Mouse (Mus musculus) testis, postnatal 10 days (tissue): ENCODE measurements at regions not wholly inside any gene's neighbourhood (a gene's known extent, or its start where the extent isn't known, plus 50 kb on each side); places are given as distances from the start of the nearest gene placed in this dataset.
A peak's percentile ranks its signal among the peaks of the same experiment; 100 is the strongest.

Experiments
- DNase-seq: peaks from one replicate; pipeline ENCODE4 v3.0.0; 2021; ENCODE audit warnings: low spot score

DNA sequence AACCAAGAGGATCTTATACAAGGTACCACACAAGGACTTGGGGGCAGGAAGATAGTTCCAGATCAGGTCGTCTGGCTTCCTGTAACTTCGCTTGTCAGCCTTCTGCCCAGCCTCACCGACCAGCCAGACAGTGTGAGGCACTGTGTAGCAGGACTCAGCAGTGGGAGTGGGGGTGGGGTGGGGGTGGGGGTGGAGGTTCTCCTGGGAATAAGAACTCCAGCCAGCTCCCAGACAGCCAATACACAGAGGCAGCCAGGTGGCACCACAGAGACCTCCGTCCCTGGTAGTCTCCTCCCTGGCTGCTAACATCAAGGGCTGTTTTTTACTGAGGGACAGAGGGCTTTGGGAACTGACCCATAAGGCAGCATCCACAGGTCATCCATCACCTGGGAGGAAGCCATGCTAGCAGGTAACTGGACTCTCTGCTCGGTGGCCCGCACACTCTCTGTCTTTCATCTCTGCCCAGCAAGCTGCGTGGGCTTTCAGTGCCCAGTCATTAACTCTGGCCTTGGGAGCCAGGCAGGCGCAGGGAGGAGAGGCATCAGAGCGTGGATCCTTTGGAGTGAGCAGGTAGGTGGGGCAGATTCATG lies 60.3 kb upstream of the Wnt4 start:
- no peak for DNase-seq

DNA sequence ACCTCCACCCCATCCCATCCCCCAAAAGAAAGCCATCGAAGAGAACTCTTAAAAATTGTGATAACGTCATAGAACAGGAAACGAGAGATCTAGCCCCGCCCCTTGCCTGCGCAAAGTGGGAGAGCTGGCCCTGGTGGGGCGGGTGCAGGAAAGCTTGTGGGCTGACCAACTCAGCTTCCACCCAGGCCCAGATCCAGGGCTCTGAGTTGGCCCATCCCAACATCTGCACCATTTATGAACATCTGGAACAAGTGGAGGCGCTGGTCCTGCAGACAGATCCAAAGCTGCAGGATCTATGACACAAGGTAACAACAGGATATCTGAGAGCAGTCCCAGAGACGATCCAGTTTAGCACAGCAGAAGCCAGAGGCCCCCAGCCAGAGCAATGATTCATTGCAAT lies 62.7 kb upstream of the Wnt4 start:
- no peak for DNase-seq

DNA sequence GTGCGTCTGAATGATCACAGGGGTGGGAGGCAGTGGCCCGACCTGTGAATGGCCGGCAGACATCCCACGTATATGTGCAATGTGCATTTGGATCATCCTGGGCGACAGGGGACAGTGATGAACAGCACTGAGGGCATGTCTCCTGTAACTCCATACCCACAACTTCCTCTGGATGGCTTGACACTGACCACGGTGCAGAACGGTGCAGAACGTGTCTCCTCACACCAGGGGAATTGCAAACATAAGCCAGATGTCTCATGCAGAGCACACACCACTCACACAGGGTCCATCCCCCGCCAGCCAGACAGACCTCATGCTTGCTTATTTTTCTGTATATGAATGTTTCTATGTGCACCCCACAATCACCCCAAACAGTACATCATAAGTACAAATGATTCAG lies 64.4 kb upstream of the Wnt4 start:
- no peak for DNase-seq

DNA sequence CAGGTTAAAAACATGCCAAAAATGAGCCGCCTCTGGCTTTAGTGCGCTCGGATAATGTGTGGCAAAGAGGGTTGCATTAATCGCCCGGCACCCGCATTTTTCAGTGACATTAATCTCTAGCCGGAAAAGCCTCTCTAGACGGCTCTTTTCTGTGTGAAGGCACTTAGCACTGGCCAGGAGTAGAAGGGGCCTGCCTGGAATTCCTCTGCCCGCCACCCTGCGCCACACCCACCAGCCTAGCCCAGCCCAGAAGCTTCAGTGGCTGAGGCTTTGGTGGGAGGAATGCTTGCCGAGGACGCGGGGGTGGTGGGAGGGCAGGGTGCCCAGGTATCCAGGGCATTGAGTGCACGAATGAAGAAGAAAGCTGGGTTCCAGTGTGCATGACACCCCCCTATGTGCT lies 65.2 kb upstream of the Wnt4 start:
- no peak for DNase-seq

DNA sequence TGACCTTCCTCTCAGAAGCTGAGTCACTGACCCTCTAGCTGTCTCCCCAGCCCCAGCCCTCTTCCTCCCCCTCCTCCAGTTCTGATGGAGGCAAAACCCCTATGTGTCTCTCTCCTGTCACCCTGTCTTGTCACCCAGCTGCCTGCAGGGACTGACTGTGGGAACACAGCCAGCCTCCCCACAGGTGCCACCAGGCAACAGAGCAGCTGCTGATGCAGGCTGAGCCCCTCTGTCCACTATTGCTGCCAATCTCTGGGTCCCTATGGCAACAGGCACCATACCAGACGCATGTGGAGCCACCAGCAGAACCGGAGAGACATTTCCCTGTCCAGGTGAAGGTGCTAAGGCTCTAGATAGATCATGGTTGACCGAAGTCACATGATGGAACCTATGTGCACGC lies 66.0 kb upstream of the Wnt4 start:
- no peak for DNase-seq

DNA sequence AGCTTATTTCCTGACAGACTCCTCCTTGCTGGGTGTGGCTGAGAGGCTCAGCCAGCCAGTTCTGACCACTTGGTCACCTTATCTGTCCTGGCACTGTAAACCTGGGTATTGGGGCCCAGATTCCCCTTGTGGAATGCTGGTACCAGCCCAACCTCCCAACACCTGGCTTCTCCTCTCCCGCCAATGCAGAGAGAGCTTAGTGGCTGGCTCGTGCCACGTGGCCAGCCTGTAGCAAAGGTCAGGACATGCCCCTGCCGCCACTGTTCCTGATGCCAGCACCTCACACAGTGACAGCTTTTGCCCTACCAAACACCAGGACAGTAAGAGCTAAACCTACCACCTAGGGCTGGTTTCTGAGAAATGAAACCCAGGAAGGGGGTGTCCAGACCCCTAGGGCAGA lies 66.8 kb upstream of the Wnt4 start:
- no peak for DNase-seq

DNA sequence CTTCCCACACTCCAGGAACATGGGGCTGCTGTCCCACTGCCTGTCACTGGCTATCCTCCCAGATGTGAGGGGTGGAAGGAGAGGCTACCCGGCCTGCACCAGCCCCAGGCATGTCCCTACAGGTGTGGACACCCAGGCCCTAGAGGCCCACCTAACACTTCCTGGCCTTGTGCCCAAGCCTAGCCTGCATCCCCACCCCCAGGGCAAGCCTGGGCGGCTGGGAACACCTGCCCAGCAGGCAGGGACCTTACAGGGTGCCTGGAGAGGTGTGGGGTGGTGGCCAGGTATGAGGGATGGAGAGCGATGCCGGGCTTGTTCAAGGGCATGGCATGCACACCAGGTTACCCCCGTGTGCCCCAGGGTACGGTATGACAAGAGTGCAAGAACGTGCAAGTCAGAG lies 76.3 kb upstream of the Wnt4 start:
- no peak for DNase-seq

DNA sequence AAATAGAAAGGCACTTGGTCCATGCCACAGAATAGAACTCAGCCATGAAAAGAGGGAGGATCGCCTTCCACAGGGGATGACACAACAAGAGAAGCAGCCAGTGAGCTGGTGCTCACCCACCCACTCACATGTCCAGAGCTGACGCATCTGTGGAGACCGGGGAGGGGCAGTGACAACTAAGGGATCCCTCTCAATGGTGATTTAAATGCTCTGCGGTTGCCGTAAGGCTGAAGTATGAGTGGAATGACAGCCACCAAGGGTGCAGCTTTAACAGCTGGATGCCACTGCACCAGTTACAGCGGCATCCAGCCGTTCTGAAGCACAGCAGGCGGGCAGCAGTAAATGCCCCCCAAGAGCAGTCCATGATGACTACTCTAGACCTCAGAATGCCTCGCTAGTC lies 76.9 kb upstream of the Wnt4 start:
- DNase-seq, result no peak

DNA sequence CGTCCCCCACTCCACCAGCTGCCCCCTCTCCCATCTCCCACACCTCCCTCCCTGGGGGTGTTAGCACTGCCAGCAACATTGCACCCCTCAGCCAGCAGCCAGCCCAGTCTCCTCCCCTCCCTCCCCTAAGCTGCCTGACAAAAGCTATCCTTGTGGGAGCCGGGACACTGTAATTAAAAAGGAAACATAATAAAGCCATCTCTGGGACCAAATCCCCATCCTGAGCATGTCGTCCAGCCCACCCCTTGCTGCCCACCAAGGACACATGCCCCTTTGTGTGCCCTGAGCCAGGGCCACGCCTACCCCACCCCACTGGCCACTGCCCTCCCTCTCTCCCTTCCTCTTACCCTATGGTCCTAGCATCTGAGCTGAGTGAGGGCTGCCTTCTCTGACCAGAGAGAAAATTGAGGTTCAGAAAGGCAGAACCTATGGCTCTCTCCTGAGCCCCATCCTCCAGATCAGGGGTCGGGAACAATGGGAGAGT lies 80.8 kb upstream of the Wnt4 start:
- no peak for DNase-seq

DNA sequence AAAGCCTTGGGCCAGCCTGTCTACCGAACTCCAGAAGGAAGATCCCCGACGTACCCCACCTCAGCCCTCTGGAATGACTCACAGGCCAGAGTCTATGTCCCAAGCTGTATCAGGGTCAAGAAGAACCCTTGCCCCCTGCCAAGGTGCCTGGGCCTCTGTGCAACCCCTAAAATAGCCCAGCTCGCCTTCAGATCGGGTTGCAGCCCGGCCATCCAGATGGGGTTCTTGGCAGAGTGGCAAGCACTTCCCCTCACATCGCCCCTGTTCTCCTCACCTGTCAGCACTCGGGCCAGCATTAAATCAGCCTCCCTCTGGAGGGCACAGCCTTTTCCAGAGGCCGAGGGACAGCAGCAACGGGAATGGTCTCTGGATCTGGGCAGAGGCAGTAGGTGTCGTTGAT lies 83.2 kb upstream of the Wnt4 start:
- DNase-seq, result no peak

DNA sequence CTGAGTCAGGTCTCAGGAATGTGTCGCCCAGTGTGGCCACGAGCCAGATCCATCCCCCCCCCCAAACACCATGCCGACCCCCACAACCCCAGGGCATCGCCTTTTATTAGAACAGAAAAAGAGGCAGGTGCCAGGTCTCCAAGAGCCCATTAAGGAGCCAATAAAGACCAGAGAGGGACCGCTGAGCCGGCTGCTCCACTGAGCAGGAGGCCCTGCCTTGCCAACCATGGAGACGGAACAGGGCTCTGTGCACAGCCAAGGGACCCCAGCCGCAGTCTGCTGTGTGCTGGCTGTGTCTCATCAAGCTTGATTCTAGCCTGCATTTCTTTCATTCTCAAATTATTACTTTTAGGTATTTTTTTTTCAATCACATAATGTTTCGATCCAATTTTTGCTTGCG lies 86.7 kb upstream of the Wnt4 start:
- no peak for DNase-seq

DNA sequence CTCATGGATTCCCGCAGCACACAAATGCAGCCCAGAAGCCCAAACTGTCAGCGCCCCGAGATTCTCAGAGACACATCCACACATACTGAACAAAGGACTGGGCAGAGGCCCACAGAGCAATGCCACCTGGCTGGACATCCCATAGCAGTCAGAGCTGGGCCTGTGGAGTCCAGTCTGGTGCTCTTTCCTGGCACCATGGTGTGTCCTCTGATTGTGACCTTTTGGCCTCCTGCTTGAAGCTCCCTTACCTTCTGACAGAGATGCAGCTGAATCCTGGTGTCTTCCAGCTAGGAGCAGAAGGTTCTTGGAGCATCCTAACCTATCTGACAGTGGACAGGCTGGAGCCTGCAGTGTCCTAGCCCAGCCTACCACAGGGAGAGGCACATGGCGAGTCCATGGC lies 87.5 kb upstream of the Wnt4 start:
- no peak for DNase-seq

DNA sequence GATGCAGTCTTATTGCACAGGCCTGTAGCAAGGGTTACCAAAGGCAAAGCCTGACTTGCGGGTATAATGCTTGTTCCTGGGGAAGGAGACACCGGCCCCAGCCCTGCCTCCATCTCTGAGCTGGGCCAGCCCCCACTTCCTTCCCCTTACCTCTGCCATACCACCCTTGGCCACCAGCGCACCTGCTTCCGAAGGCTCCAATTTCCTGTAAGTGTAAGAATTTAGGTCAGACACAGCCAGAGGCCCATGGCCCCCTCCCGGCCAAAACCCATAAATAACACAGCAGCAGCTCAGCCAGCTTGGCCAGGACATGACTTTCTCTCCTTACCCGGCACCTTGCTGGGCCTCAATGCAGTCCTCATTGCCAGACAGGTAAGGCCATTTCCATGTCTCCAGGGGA lies 88.2 kb upstream of the Wnt4 start:
- no peak for DNase-seq

DNA sequence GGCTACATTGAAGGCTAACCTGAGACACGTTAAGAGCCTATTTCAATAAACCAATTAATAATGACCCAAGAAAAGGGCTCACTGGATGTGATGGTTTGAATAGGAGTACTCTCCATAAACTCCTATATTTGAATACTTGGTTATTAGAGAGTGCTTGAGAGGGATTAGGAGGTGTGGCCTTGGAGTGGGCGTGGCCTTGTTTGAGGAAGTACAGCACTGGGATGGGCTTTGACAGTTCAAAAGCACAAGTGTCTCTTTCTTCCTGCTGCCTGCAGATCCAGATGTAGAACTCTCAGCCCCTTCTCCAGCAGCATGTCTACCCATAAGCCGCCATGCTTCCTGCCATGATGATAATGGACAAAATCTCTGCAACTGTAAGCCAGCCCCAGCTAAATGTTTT lies 89.7 kb upstream of the Wnt4 start:
- peak; percentile 66 for DNase-seq

DNA sequence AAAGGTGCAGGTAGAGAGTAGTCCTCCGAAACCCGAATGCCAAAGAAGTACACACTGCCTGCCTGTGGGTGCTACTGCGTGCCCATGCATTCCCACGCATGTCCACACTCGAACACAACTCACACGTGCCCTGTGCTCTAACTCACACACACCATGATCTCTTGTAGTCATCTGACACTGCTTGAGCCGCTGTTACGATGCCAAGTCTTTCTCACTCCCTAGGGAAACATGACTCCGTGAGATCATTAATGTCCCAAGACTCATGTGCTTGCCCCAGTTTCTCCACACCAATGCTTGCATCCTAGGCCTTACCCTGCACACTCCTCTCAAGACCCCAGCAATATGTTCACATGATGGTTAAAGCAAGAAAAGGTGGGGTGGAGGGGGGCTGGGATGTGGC lies 90.2 kb upstream of the Wnt4 start:
- no peak for DNase-seq

DNA sequence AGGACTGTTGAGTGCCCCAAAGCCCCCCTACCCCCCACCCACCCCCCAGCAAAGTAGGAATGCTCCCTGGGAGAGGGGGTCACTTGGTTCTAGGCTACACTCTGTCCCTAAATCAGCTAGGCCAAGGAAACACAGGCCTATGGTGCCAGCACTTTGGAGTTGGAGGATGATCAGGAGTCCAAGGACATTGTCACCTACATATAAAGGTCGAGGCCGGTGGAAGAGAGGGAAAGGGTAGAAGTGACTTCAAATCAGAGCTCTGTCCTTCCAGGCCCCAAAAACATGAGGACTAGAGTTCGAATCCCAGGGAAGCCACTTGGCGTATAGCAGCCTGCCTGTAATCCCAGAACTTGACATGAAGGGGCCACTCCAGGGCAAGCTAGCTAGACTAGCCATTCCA lies 92.3 kb upstream of the Wnt4 start:
- no peak for DNase-seq

DNA sequence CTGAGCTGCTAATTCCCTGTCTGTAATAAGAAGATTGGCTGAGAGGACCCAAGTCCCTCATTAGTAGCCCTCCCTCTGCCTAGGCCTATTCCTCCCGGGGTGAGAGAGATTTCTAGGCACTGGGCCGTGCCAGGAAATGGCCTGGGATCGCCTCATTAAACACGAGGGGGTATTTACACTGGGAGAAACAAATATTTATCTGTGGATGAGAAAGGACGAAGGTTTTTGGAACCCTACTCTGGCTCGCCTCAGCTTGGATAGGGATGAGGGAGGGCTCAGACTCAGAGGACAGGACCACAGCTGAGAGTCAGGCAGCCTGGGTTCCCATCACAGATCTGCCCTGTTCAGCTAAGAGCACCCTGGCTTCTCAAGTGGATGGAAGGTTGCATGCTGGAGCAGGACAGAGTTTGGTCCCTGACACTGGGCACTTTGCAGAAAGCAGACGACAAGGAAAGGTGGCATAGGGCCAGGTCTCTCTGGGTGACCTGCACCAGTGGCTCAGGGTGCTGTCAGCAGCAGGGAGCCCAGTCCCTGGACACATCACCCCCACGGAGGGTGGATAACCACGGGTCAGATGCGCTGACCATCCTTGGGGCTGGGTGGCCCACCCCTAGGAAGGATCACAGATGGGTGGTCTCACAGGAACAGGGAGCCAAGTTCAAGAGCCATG lies 94.0 kb upstream of the Wnt4 start:
- DNase-seq, result peak; percentile 64

DNA sequence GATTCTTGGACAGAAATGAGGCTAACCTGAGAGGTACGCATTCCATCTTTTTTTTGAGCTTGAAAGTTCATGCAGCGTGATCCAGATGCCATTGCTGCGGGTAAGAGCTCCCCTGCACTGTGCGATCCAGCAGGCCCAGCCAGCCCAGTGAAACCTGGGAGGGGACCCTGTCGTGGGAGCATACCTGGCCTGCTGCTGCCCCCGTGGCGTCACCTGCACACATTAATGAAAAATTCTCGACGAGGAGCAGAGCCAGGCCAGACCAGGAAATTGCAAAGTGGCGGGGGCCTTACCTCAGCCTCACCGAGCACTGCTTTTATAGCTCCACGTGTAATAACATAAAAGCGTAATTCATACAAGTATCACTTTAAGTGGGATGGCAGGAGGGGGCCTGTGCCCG lies 94.7 kb upstream of the Wnt4 start:
- DNase-seq, result no peak

DNA sequence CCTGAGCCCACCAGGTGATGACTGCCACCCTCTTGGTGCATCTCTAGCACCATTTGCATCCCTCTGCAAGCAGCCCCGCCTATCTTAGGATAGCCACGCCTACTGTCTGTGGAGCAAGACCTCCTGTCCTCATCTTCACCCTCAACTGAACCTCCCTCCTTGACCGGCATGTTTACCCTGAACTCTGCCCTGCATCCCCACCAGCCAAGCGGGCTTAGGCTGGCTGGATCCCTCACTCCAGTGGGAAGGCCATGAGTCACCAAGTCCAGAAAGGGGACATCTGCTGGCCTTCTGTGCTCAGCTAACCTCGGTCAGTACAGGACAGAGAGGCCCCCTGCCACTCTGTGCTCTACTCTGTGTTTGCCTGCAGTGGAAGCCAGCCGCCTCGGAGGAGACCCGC lies 96.0 kb upstream of the Wnt4 start:
- DNase-seq, result no peak

DNA sequence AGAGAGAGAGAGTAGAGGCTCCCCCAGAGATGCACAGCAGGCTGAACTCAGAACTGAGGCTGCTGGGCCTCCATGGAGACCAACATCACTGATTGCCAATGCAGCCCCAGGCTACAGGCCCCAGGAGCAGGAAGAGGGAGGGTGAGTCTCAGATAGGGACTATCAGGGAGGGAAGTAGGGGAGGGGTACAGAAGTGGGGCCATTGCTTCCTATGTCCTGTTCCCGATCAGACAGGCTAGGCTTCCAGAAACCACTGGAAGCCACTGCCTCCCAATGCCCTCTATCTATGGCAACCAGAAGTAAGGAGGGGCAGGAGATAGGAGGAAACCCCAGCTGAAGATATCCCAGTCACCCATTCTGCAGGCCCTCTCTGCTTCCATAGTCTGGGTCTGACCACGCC lies 97.2 kb upstream of the Wnt4 start:
- DNase-seq, result no peak

DNA sequence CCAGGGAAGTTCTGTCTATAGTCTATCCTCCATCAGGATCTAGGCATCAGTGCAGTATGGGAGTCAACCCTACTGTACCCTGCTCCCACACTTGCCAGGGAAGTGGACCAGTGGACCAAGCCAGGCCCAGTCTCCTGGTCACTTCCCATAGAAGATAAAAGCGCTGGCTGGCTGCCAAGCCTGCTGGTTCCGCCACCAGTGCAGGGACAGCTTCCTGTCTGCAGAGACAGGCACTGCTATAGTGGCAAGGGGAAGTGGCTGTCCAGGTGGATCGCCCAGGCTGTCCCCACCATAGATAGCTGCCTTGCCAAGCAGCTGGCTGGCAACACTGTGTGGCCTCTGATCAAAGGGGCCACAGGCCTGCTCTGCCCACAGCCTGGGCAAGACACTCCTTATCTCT lies 98.5 kb upstream of the Wnt4 start:
- DNase-seq, result peak; percentile 84

DNA sequence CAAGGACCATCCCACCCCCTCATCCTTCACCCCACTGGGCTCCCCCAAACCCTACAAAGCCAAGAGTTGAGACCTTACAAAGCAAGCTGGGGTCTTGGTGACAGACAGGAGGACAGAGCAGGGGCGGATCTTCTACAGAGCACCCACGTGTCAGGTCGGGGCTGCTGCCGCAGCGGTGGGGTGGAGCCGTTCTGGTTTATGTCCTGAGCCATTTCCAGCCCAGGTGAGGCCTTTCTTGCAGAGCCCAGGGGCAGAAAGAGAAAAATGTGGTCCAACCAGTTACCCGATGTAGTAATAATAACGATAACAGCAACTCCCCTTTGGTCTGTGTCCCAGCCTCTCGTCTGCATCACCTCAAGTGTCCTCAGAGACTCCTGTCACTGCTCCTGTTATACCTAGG lies 112.4 kb upstream of the Wnt4 start:
- DNase-seq, result no peak

DNA sequence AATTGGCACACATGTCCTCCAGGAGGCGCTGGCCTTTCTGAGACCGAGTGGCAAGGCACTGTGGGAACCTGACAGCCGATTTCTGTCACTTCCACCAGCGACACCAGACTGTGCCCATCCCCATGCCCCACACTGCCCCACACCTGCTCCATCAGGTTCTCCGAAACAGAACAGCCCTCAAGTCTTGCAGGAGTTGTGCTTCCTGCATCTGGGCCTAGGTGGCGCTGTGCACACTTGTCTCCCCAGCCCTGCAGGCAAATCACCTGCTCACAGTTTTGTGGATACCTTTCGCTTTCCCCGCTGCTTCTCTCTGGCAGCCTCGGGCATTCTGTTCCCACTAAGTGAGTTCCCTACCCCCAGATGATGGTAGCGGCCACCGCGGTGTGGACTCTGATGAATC lies 112.9 kb upstream of the Wnt4 start:
- DNase-seq, result peak; percentile 88

DNA sequence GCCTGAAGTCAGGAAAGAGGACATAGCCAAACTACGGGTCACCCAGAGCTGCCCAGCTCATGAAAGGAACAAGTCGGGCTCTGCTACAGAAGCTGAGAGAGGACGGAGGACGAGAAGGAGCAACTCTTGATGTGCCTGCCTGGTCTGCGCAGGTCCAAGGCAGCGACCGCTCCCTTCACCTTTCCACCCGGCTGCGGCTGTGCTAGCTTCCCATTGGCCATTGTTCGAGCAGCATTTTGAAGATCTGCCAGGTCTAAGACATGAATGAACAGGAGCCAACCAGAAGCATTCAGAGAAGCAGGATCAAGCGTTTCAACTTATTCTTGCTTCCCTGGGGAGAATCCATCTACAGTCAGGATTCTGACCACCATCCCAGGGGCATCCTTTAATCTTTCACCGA lies 113.3 kb upstream of the Wnt4 start:
- DNase-seq, result no peak
